Mouse (Mus musculus): ENCODE data around the gene Brpf1.

DNA sequence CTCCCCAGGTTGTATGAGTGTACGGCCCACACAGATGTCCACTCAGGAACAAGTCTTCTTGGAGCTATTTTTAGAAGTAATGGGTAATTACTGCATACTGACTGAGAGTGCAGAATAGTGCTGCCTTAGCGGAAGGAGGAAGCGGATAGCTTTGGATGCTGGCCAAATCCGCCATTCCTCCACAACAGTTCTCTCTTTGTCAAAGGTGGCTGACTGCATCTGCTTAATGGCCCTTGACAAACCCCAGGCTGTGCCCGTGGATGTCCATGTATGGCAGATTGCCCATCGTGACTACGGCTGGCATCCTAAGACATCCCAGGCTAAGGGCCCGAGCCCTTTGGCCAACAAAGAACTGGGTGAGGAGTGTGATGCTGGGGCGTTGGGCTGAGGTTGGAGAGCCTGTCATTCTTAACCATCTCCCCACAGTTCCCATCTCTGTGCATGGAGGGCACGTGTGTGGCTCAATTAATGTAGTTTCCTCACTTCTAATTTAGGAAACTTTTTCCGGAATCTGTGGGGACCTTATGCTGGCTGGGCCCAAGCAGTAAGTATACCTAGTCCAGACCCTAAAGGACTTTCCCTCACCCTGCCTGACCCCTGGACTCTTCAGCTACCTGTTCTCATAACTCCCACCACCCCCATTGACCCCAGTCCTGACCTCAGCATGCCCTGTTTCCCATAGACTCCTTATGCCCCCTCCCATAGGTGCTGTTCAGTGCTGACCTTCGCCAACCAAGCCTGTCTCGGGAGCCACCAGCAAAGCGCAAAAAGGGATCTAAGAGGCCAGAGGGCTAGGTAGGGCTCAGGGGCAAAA is 26.4 kb downstream of the Brpf1 start:
- TF ChIP-seq CTCF (IDR thresholded peaks at IDR 0.05; ENCODE audit: extremely low read depth, insufficient read length, insufficient replicate concordance, low read depth, low read length) (no peak), POLR2A (IDR thresholded peaks at IDR 0.05; ENCODE audit: low read depth, low read length) (no peak)

All from small intestine, adult 2 months (tissue).